Mouse (Mus musculus) embryonic facial prominence, embryonic 14.5 days (tissue): ENCODE results near the gene Ifna2. TPM values are rescaled to one million over a fixed set of nuclear protein-coding genes. Genes with fewer than 3 reads are reported as not detected.
A peak's percentile ranks its signal among the peaks of the same experiment; 100 is the strongest.

Source experiments
- ATAC-seq: fragments of 200-750 bp; cut with Nextera tagmentation; 2 replicates; pipeline ENCODE4 v1.8.0; 2017; ENCODE audit warnings: low read depth, moderate number of reproducible peaks, moderate TSS enrichment
- DNase-seq: peaks from one replicate; pipeline ENCODE4 v3.0.0-alpha.2; 2015; ENCODE audit warnings: low spot score
- H3K27ac ChIP-seq: fragments of 300-500 bp; sonication (generic); replicated peaks from 2 replicates; pipeline ENCODE4 v1.5.1; 2014; ENCODE audit warnings: low read depth, mild to moderate bottlenecking, low read length, moderate library complexity
- H3K27me3 ChIP-seq: fragments of 300-500 bp; sonication (generic); replicated peaks from 2 replicates; pipeline ENCODE4 v1.6.1; 2014; ENCODE audit warnings: low read length; ENCODE audit not compliant: control insufficient read depth, insufficient read depth
- H3K36me3 ChIP-seq: fragments of 300-500 bp; sonication (generic); 2 replicates; pipeline ENCODE4 v1.6.1; 2014; ENCODE audit warnings: low read length, mixed read lengths; ENCODE audit not compliant: control insufficient read depth, insufficient read depth
- H3K4me1 ChIP-seq: fragments of 300-500 bp; sonication (generic); 2 replicates; pipeline ENCODE4 v1.6.1; 2014; ENCODE audit warnings: antibody characterized with exemption, low read length; ENCODE audit not compliant: control insufficient read depth, insufficient read depth
- H3K4me2 ChIP-seq: fragments of 300-500 bp; sonication (generic); 2 replicates; pipeline ENCODE4 v1.6.1; 2014; ENCODE audit warnings: low read depth, mild to moderate bottlenecking, low read length, moderate library complexity, mixed read lengths
- H3K4me3 ChIP-seq: fragments of 300-500 bp; sonication (generic); 2 replicates; pipeline ENCODE4 v1.5.1; 2014; ENCODE audit warnings: low read depth, mild to moderate bottlenecking, low read length
- H3K9ac ChIP-seq: fragments of 300-500 bp; sonication (generic); 2 replicates; pipeline ENCODE4 v1.6.1; 2014; ENCODE audit warnings: low read depth, mild to moderate bottlenecking, low read length, moderate library complexity, mixed read lengths
- H3K9me3 ChIP-seq: fragments of 300-500 bp; sonication (generic); 2 replicates; pipeline ENCODE4 v1.6.1; 2016; ENCODE audit warnings: low read length; ENCODE audit not compliant: control insufficient read depth
- WGBS: fragments of 180-500 bp; shearing (Covaris S2); extraction: QIAGEN DNeasy Blood & Tissue Kit; methylation state at CpG from one replicate; pipeline ENCODE4 v1.1.7; 2014; 5-methylcytosine and 5-hydroxymethylcytosine counted together
- polyA plus RNA-seq: library from polyadenylated mRNA; unstranded; fragments of >200 nt; fragmentation: Nextera tagmentation; extraction: Ambion mirVana; gene quantifications from 2 replicates; pipeline ENCODE4 v1.2.1, GENCODE M21; 2014

The Ifna2 gene
- polyA plus RNA-seq, 1 experiment from 2014 or later = not detected

GRCm38 (mm10) chr4:88707128-88707826, 23.6 kb upstream of the Ifna2 start:
- H3K4me3 ChIP-seq = no peak overlapping the region
- 90% methylated on average over 1 of the region's 1 CpGs for WGBS
- DNase-seq (no peak), ATAC-seq (no peak)
- no peaks in the 10 kb centered on the region for H3K27me3 ChIP-seq
- H3K9me3 ChIP-seq = no peaks in the 10 kb centered on the region
- H3K36me3 ChIP-seq = no peaks in the 10 kb centered on the region
- H3K4me1 ChIP-seq = no peaks in the 10 kb centered on the region
- H3K4me2 ChIP-seq = no peak overlapping the region
- no peak overlapping the region for H3K27ac ChIP-seq
- H3K9ac ChIP-seq = no peak overlapping the region

- 36% methylated on average over 3 of the region's 3 CpGs for WGBS
- Histone ChIP-seq H3K9ac (no peak overlapping the region), H3K27me3 (no peaks in the 10 kb centered on the region), H3K27ac (no peak overlapping the region), H3K9me3 (no peaks in the 10 kb centered on the region), H3K4me3 (no peak overlapping the region), H3K4me1 (no peaks in the 10 kb centered on the region), H3K36me3 (no peaks in the 10 kb centered on the region), H3K4me2 (no peak overlapping the region)
- DNase-seq (no peak), ATAC-seq (no peak)
These were observed 22.2 kb upstream of the Ifna2 start for GRCm38 (mm10) chr4:88705924-88706323.

- 85% methylated on average over 1 of the region's 1 CpGs for WGBS
- no peak overlapping the region for H3K4me3 ChIP-seq
- no peaks in the 10 kb centered on the region for H3K4me1 ChIP-seq
- H3K4me2 ChIP-seq = no peak overlapping the region
- ATAC-seq (no peak), DNase-seq (no peak)
- no peaks in the 10 kb centered on the region for H3K9me3 ChIP-seq
- no peaks in the 10 kb centered on the region for H3K27me3 ChIP-seq
- H3K27ac ChIP-seq = no peak overlapping the region
- no peaks in the 10 kb centered on the region for H3K36me3 ChIP-seq
- no peak overlapping the region for H3K9ac ChIP-seq
These were observed 15.6 kb upstream of the Ifna2 start for GRCm38 (mm10) chr4:88699301-88699700.

GRCm38 (mm10) chr4:88698781-88699180, 15.1 kb upstream of the Ifna2 start:
- ATAC-seq = no peak
- Histone ChIP-seq H3K4me2 (no peak overlapping the region), H3K27me3 (no peaks in the 10 kb centered on the region), H3K36me3 (no peaks in the 10 kb centered on the region), H3K4me1 (no peaks in the 10 kb centered on the region), H3K9me3 (no peaks in the 10 kb centered on the region), H3K27ac (no peak overlapping the region), H3K4me3 (no peak overlapping the region), H3K9ac (no peak overlapping the region)
- 76% methylated on average over 5 of the region's 5 CpGs for WGBS
- no peak for DNase-seq

GRCm38 (mm10) chr4:88697753-88698152, 14.0 kb upstream of the Ifna2 start:
- H3K9ac ChIP-seq = no peak overlapping the region
- ATAC-seq = no peak
- no peak overlapping the region for H3K4me2 ChIP-seq
- no peak for DNase-seq
- H3K27ac ChIP-seq = no peak overlapping the region
- H3K27me3 ChIP-seq = no peaks in the 10 kb centered on the region
- H3K4me3 ChIP-seq = no peak overlapping the region
- H3K9me3 ChIP-seq = no peaks in the 10 kb centered on the region
- no peaks in the 10 kb centered on the region for H3K4me1 ChIP-seq
- 79% methylated on average over 4 of the region's 4 CpGs for WGBS
- H3K36me3 ChIP-seq = no peaks in the 10 kb centered on the region

GRCm38 (mm10) chr4:88697108-88697507, 13.4 kb upstream of the Ifna2 start:
- no peak for DNase-seq
- H3K9ac ChIP-seq = no peak overlapping the region

GRCm38 (mm10) chr4:88696237-88696884, 12.6 kb upstream of the Ifna2 start:
- no peaks in the 10 kb centered on the region for H3K4me1 ChIP-seq
- WGBS = 25% methylated on average over 3 of the region's 3 CpGs
- H3K9ac ChIP-seq = no peak overlapping the region
- H3K9me3 ChIP-seq = no peaks in the 10 kb centered on the region
- DNase-seq (peak; percentile 73), ATAC-seq (peak; percentile 67; the same call in 1 of the 2 replicates)
- no peak overlapping the region for H3K4me2 ChIP-seq
- no peak overlapping the region for H3K4me3 ChIP-seq
- no peaks in the 10 kb centered on the region for H3K27me3 ChIP-seq
- no peaks in the 10 kb centered on the region for H3K36me3 ChIP-seq
- H3K27ac ChIP-seq = no peak overlapping the region

More at GRCm38 (mm10) chr4:88697108-88697507, 13.4 kb upstream of the Ifna2 start:
- Histone ChIP-seq H3K4me1 (no peaks in the 10 kb centered on the region), H3K9me3 (no peaks in the 10 kb centered on the region), H3K27ac (no peak overlapping the region), H3K4me2 (no peak overlapping the region), H3K4me3 (no peak overlapping the region), H3K27me3 (no peaks in the 10 kb centered on the region), H3K36me3 (no peaks in the 10 kb centered on the region)
- 64% methylated on average over 6 of the region's 6 CpGs for WGBS
- no peak for ATAC-seq

GRCm38 (mm10) chr4:88693392-88693791, 9.7 kb upstream of the Ifna2 start:
- Histone ChIP-seq H3K27me3 (no peaks in the 10 kb centered on the region), H3K4me3 (no peak overlapping the region), H3K4me1 (no peaks in the 10 kb centered on the region), H3K9ac (no peak overlapping the region), H3K36me3 (no peaks in the 10 kb centered on the region), H3K27ac (no peak overlapping the region), H3K4me2 (no peak overlapping the region), H3K9me3 (no peaks in the 10 kb centered on the region)
- ATAC-seq (no peak), DNase-seq (no peak)
- WGBS = 89% methylated on average over 2 of the region's 2 CpGs

- Histone ChIP-seq H3K27me3 (no peaks in the 10 kb centered on the region), H3K4me1 (no peaks in the 10 kb centered on the region), H3K4me2 (no peak overlapping the region), H3K27ac (no peak overlapping the region), H3K4me3 (no peak overlapping the region), H3K9me3 (no peaks in the 10 kb centered on the region), H3K36me3 (no peaks in the 10 kb centered on the region), H3K9ac (no peak overlapping the region)
- WGBS = 78% methylated on average over 1 of the region's 1 CpGs
- DNase-seq (no peak), ATAC-seq (no peak)
These were observed 8.8 kb upstream of the Ifna2 start for GRCm38 (mm10) chr4:88692537-88692936.
